Mouse (Mus musculus) G1E (cell line): Measurements from ENCODE around the gene Gm20708. TPM values are rescaled to one million over a fixed set of nuclear protein-coding genes. Genes with fewer than 3 reads are reported as not detected.

Experiments used
- ATAC-seq: 2 replicates; pipeline ENCODE4 v1.8.0; 2016; ENCODE audit warnings: mild to moderate bottlenecking; ENCODE audit not compliant: insufficient number of reproducible peaks, poor library complexity, low FRiP score, severe bottlenecking; ENCODE audit errors: extremely low read depth
- DNase-seq: peaks from one replicate; pipeline ENCODE4 v3.0.0; 2012; ENCODE audit warnings: low spot score
- H3K27me3 ChIP-seq: 2 replicates; pipeline ENCODE4 v1.6.1; 2012; ENCODE audit warnings: mild to moderate bottlenecking, low read length, inconsistent platforms; ENCODE audit not compliant: insufficient read depth
- H3K36me3 ChIP-seq: replicated peaks from 2 replicates; pipeline ENCODE3; 2012; ENCODE audit warnings: mild to moderate bottlenecking, inconsistent platforms
- H3K4me1 ChIP-seq: 2 replicates; pipeline ENCODE4 v1.6.1; 2012; ENCODE audit warnings: low read depth, low read length, inconsistent platforms, mixed read lengths; ENCODE audit not compliant: insufficient read depth
- H3K4me3 ChIP-seq: 2 replicates; pipeline ENCODE4 v1.5.1; 2012; ENCODE audit warnings: low read depth, mild to moderate bottlenecking, inconsistent platforms, low read length, moderate library complexity, mixed read lengths
- H3K9me3 ChIP-seq: replicated peaks from 2 replicates; pipeline ENCODE4 v1.6.1; 2012; ENCODE audit warnings: inconsistent platforms
- CTCF ChIP-seq: IDR thresholded peaks from 2 replicates; pipeline ENCODE4 v1.5.1; 2012; ENCODE audit warnings: low read depth, low read length, inconsistent platforms, mixed read lengths
- GATA1 ChIP-seq: IDR thresholded peaks from 2 replicates; pipeline ENCODE4 v1.6.1; 2012; ENCODE audit warnings: borderline replicate concordance, low read length, inconsistent platforms, mixed read lengths
- GATA2 ChIP-seq: IDR thresholded peaks from 2 replicates; pipeline ENCODE4 v1.6.1; 2012; ENCODE audit warnings: low read depth, low read length, inconsistent platforms, borderline replicate concordance
- POLR2AphosphoS5 ChIP-seq: IDR thresholded peaks from 2 replicates; pipeline ENCODE4 v1.6.1; 2012; ENCODE audit warnings: low read depth, low read length, inconsistent platforms; ENCODE audit not compliant: insufficient replicate concordance
- TAL1 ChIP-seq: conservative IDR thresholded peaks from 2 replicates; pipeline ENCODE4 v1.6.1; 2012; ENCODE audit warnings: low read depth, low read length, inconsistent platforms, mixed read lengths
- polyA plus RNA-seq: library from polyadenylated mRNA; stranded (reverse); fragments of >175 nt; gene quantifications from 2 replicates; pipeline ENCODE4 v1.2.3, GENCODE M21; 2012
- total RNA-seq, 2 experiments: library from RNA; stranded (forward) in 1 of 2; stranded (reverse) in 1 of 2; fragments of 200-1000 nt in 1 of 2; fragments of >200 nt in 1 of 2; fragmentation: Nextera tagmentation in 1 of 2; gene quantifications; 2 replicates each; pipeline ENCODE4 v1.2.3; 2014 to 2017

The Gm20708 gene
- total and polyA plus RNA-seq, 3 experiments, result 0.09 to 8.7 TPM; not detected in 1

DNA sequence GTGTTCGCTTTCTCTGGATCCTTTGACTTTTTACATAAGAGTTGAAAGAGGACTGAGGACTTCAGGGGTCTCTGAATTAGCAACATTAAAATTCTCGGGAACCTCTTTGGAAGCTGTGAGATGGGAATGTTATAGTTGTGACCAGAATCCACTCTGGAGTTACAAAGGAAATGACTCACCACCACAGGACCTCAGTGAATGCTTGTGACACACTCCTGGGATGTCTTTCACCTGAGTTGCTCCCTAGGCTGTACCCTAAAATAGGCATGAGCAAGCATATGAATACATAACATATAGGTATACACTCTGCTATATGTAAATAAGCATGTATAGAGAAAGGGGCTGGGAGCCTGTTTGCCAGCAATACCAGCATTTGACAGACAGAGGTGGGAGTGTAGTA lies 34.0 kb downstream of the Gm20708 start:
- DNase-seq, result no peak
- no peak overlapping the region for H3K4me3 ChIP-seq
- peaks cover 15% of the 10 kb centered on the region for H3K27me3 ChIP-seq
- no peak for ATAC-seq
- H3K36me3 ChIP-seq, result no peaks in the 10 kb centered on the region
- TF ChIP-seq TAL1, result no peak
- TF ChIP-seq GATA2, result no peak
- no peak for TF ChIP-seq GATA1
- TF ChIP-seq CTCF, result no peak
- TF ChIP-seq POLR2AphosphoS5, result no peak
- peaks cover 22% of the 10 kb centered on the region for H3K4me1 ChIP-seq
- no peaks in the 10 kb centered on the region for H3K9me3 ChIP-seq

DNA sequence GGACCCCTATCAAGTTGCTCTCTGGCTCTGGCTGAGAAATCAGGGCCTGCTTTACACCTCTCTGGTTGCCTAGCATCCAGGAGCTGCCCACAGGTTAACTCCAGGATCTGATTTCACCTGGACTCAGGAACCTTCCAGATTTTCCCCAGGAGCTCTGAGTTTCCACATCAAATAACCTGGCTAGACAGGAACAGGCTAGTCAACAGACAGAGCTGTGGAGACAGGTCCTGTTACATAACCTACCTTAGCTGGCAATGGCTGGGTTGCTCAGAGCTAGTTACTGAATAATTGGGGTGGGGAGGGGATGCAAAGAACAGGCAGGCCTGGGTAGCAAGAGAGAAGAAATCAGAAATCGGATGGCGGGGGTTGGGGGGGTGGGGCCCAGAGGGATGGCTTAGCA lies 35.5 kb downstream of the Gm20708 start:
- no peak for TF ChIP-seq TAL1
- Histone ChIP-seq H3K36me3 (no peaks in the 10 kb centered on the region), H3K4me3 (no peak overlapping the region), H3K4me1 (peaks cover 18% of the 10 kb centered on the region), H3K27me3 (peaks cover 15% of the 10 kb centered on the region), H3K9me3 (no peaks in the 10 kb centered on the region)
- DNase-seq, result no peak
- no peak for ATAC-seq

DNA sequence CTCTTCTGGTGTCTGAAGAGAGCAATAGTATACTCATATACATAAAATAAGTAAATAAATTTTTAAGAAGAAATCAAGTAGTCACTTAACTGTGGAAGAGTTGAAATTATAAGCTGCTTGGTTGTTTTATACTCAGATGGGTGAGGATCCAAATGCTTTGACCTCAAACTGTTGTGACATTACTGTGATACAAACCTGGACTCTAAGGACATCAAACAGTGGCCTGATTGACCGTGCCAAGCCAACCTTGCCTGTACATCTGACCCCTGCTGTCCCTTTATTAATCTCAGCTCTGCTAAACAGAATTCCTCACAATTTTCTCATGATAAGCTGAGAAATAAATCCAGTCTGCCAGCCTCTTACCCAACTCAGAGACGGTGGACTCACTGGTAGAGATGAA lies 36.2 kb downstream of the Gm20708 start:
- peaks cover 23% of the 10 kb centered on the region for H3K4me1 ChIP-seq
- ATAC-seq (no peak), DNase-seq (no peak)
- H3K36me3 ChIP-seq, result peaks cover 5% of the 10 kb centered on the region
- H3K9me3 ChIP-seq, result no peaks in the 10 kb centered on the region
- no peak overlapping the region for H3K4me3 ChIP-seq
- no peak for TF ChIP-seq CTCF
- TF ChIP-seq TAL1, result no peak
- no peak for TF ChIP-seq POLR2AphosphoS5
- TF ChIP-seq GATA1, result no peak
- no peak for TF ChIP-seq GATA2
- H3K27me3 ChIP-seq, result peaks cover 13% of the 10 kb centered on the region

DNA sequence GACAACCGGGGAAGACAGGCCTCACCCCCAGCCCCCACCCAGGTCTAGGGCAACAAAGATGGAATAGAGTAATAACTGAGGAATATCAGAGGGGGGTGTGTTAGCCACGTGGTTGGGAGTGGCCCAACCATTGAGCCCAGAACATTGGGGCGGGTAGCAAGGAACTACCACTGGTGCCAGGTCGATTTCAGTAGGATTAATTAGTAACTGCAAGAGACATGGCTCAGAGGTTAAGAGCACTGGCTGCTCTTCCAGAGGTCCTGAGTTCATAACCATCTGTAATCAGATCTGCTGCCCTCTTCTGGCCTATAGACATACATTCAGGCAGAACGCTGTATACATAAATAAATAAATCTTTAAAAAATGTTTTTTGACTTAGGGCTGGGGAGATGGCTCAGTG lies 37.2 kb downstream of the Gm20708 start:
- H3K4me1 ChIP-seq, result peaks cover 29% of the 10 kb centered on the region
- ATAC-seq, result no peak
- no peaks in the 10 kb centered on the region for H3K9me3 ChIP-seq
- H3K36me3 ChIP-seq, result peaks cover 11% of the 10 kb centered on the region
- H3K27me3 ChIP-seq, result peaks cover 8% of the 10 kb centered on the region; the same call in 1 of the 2 replicates
- no peak overlapping the region for H3K4me3 ChIP-seq
- TF ChIP-seq TAL1, result no peak
- no peak for TF ChIP-seq POLR2AphosphoS5
- no peak for TF ChIP-seq CTCF
- TF ChIP-seq GATA1, result no peak
- TF ChIP-seq GATA2, result no peak
- no peak for DNase-seq

DNA sequence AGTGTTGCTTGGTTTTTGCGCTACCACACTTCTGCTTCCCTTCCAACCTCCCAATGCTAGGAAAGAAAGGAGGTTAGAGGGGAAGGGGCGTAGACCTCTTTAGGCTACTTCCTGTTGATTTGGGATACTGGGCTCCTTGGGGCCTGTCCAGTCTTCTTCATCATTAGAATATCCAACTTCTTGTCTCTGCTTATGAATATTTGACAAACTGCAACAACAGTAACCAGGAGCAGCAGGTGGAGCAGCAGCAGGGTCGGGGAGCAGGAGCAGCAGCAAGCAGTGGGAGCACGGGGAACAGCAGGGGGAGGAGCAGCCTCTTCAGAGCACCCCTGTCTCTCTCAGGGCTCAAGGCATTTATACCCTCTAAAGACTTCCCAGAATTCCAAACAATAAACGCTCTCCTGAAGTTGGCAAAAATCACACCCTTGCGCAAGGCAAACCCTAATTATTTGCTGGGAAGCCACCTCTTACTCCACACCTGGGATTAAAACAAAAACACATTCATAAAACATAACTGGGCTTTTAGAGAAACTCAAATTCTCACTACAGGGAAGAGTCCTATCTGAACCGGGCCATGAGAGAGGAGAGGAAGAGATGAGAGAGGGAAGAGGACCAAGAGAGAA lies 38.2 kb downstream of the Gm20708 start:
- no peak for ATAC-seq
- no peaks in the 10 kb centered on the region for H3K9me3 ChIP-seq
- no peak for DNase-seq

DNA sequence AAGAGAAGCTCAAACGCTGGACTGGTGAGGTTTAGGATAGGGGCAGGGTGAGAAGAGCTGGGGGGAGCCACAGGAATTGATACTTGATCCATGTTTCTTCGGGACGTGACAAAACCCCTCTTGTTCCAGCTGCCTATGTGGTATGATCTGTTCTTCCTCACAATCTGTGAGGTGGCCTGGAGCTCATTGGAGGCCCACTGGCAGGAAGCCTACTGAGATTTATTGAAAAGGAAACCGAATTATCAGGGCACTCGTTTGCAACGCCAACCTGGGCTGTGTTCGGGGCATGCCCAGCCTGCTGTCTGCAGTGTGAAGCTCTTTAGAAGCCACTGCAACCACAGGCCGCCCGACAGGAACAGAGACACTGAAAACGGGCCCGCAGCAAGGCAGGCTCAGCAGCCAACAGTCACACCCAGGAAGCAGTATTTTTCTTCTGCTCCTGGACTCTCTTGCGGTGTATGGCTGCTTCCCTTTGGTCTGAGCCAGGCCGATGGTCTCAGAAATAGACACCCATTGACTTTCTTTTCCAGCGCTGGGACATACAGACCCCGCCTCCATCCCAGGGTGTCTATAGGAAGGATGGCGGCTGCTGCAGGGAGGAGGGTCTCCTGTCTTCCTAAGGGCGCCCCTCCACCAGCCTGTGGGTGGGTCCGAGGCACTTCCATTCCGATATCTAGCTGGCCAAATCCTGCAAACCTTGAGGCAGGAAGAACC lies 39.0 kb downstream of the Gm20708 start:
- H3K9me3 ChIP-seq, result no peaks in the 10 kb centered on the region
- DNase-seq, result peak; percentile 35
- no peak for TF ChIP-seq GATA2
- TF ChIP-seq GATA1, result no peak
- no peak for TF ChIP-seq TAL1
- no peak for TF ChIP-seq POLR2AphosphoS5
- no peak for TF ChIP-seq CTCF

More for the DNA sequence above, 38.2 kb downstream of the Gm20708 start:
- Histone ChIP-seq H3K4me3 (peak overlapping the region; percentile 96; the same call in 1 of the 2 replicates), H3K36me3 (peaks cover 22% of the 10 kb centered on the region), H3K27me3 (peaks cover 4% of the 10 kb centered on the region; the same call in 1 of the 2 replicates), H3K4me1 (peaks cover 33% of the 10 kb centered on the region)
- TF ChIP-seq TAL1 (no peak), POLR2AphosphoS5 (no peak), GATA2 (no peak), GATA1 (no peak), CTCF (no peak)

More for the DNA sequence above, 39.0 kb downstream of the Gm20708 start:
- H3K4me1 ChIP-seq, result peaks cover 40% of the 10 kb centered on the region
- no peaks in the 10 kb centered on the region for H3K27me3 ChIP-seq
- peaks cover 29% of the 10 kb centered on the region for H3K36me3 ChIP-seq
- H3K4me3 ChIP-seq, result peak overlapping the region; percentile 96
- peak; percentile 4; the same call in 1 of the 2 replicates for ATAC-seq
